Mouse (Mus musculus) embryonic facial prominence, embryonic 12.5 days (tissue): ENCODE measurements around the gene Eif4g1. TPM values are rescaled to one million over a fixed set of nuclear protein-coding genes. Genes with fewer than 3 reads are reported as not detected.
A peak's percentile ranks its signal among the peaks of the same experiment; 100 is the strongest.

Source experiments
- ATAC-seq: fragments of 200-750 bp; cut with Nextera tagmentation; 2 replicates; pipeline ENCODE4 v1.8.0; 2017; ENCODE audit not compliant: insufficient number of reproducible peaks, insufficient read depth, low FRiP score, low TSS enrichment
- H3K27ac ChIP-seq: fragments of 300-500 bp; sonication (generic); 2 replicates; pipeline ENCODE4 v1.5.1; 2016; ENCODE audit warnings: mild to moderate bottlenecking
- H3K27me3 ChIP-seq: fragments of 300-500 bp; sonication (generic); 2 replicates; pipeline ENCODE4 v1.6.1; 2016; ENCODE audit warnings: mild to moderate bottlenecking, moderate library complexity
- H3K36me3 ChIP-seq: fragments of 300-500 bp; sonication (generic); 2 replicates; pipeline ENCODE4 v1.6.1; 2016; ENCODE audit warnings: mild to moderate bottlenecking
- H3K4me1 ChIP-seq: fragments of 300-500 bp; sonication (generic); 2 replicates; pipeline ENCODE4 v1.6.1; 2016
- H3K4me2 ChIP-seq: fragments of 300-500 bp; sonication (generic); replicated peaks from 2 replicates; pipeline ENCODE4 v1.6.1; 2016; ENCODE audit warnings: mild to moderate bottlenecking, moderate library complexity
- H3K4me3 ChIP-seq: fragments of 300-500 bp; sonication (generic); 2 replicates; pipeline ENCODE4 v1.5.1; 2016; ENCODE audit warnings: mild to moderate bottlenecking
- H3K9ac ChIP-seq: fragments of 300-500 bp; sonication (generic); 2 replicates; pipeline ENCODE4 v1.6.1; 2016; ENCODE audit warnings: mild to moderate bottlenecking, moderate library complexity
- H3K9me3 ChIP-seq: fragments of 300-500 bp; sonication (generic); 2 replicates; pipeline ENCODE4 v1.6.1; 2016; ENCODE audit warnings: mild to moderate bottlenecking, moderate library complexity
- WGBS: fragments of 180-500 bp; shearing (Covaris S2); methylation state at CpG from one replicate; pipeline ENCODE4 v1.1.7; 2016; 5-methylcytosine and 5-hydroxymethylcytosine counted together
- polyA plus RNA-seq: library from polyadenylated mRNA; unstranded; fragments of >200 nt; fragmentation: Nextera tagmentation; extraction: Ambion mirVana; gene quantifications from 2 replicates; pipeline ENCODE4 v1.2.1, GENCODE M21; 2016

The Eif4g1 gene
- polyA plus RNA-seq, 1 experiment from 2014 or later = 218 TPM

DNA sequence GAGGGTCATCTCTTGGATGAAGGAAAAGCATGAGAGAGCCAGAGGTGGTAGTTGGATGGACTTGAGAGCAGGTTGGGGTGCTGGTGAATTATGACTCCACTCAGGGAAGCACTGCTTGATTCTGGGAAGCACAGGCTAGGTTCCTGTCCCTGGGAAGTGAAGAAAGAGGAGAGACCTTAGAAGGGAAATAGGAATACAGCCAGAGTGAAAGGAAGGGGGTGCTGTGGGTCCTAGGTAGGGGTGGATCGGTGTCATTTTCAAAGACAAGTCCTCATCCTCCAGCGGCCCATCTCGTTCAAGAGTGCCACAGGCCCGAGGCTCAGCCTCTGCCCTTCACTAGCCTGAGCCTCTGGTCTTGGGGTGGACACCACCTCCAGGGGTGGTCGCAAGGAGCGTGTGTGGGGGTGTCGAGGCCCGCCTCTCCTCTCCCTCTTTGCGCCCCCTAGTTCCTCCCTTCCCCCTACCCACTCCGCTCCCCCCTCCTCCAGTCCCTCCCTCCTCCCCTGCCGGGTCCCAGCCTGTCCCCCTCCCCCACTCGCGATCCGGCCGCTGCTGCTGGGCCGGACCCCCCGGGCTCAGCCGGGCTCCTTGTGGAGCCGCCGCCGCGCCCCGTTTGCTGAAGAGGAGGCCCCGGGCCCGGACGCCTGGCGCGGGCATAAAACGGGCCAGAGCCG lies 64.3 kb downstream of the Eif4g1 start:
- no peaks in the 10 kb centered on the region for H3K36me3 ChIP-seq
- H3K4me1 ChIP-seq = peaks cover 8% of the 10 kb centered on the region; the same call in 1 of the 2 replicates
- H3K4me3 ChIP-seq = peak overlapping the region; percentile 64
- peak overlapping the region; percentile 80 for H3K9ac ChIP-seq
- H3K27me3 ChIP-seq = peaks cover 25% of the 10 kb centered on the region
- no peak for ATAC-seq
- peak overlapping the region; percentile 97 for H3K4me2 ChIP-seq
- peak overlapping the region; percentile 66 for H3K27ac ChIP-seq
- WGBS = under 1% methylated on average over 27 of the region's 30 CpGs
- no peaks in the 10 kb centered on the region for H3K9me3 ChIP-seq

GRCm38 (mm10) chr16:20732925-20733730 lies 65.0 kb downstream of the Eif4g1 start, which contains the start of gene Chrd:
Gene Chrd (plus strand): TSS chr16:20733127.
- Histone ChIP-seq H3K4me2 (peak within 1 kb of the TSS; percentile 97), H3K4me3 (peak within 1 kb of the TSS; percentile 64), H3K36me3 (no peaks in the 10 kb centered on the region), H3K9me3 (no peaks in the 10 kb centered on the region), H3K4me1 (peaks cover 8% of the 10 kb centered on the region; the same call in 1 of the 2 replicates), H3K27me3 (peaks cover 25% of the 10 kb centered on the region), H3K9ac (peak within 1 kb of the TSS; percentile 80), H3K27ac (peak within 1 kb of the TSS; percentile 66)
- ATAC-seq = peak; percentile 71
- WGBS = under 1% methylated on average over 66 of the region's 70 CpGs

GRCm38 (mm10) chr16:20733731-20734730 lies 65.9 kb downstream of the Eif4g1 start, which contains the start of gene Thpo:
Gene Thpo (minus strand): TSS chr16:20734511.
- H3K27ac ChIP-seq = no peak within 1 kb of the TSS
- peak within 1 kb of the TSS; percentile 80 for H3K9ac ChIP-seq
- peaks cover 25% of the 10 kb centered on the region for H3K27me3 ChIP-seq
- H3K9me3 ChIP-seq = no peaks in the 10 kb centered on the region
- H3K36me3 ChIP-seq = no peaks in the 10 kb centered on the region
- H3K4me1 ChIP-seq = peaks cover 8% of the 10 kb centered on the region; the same call in 1 of the 2 replicates
- ATAC-seq = no peak
- peak within 1 kb of the TSS; percentile 97 for H3K4me2 ChIP-seq
- peak within 1 kb of the TSS; percentile 64 for H3K4me3 ChIP-seq
- 3% methylated on average over 45 of the region's 45 CpGs for WGBS

- Histone ChIP-seq H3K4me1 (peaks cover 8% of the 10 kb centered on the region; the same call in 1 of the 2 replicates), H3K4me3 (no peak overlapping the region), H3K36me3 (no peaks in the 10 kb centered on the region), H3K27me3 (peaks cover 25% of the 10 kb centered on the region), H3K27ac (no peak overlapping the region), H3K4me2 (no peak overlapping the region), H3K9me3 (no peaks in the 10 kb centered on the region), H3K9ac (no peak overlapping the region)
- 78% methylated on average over 5 of the region's 5 CpGs for WGBS
- no peak for ATAC-seq
Measured at GRCm38 (mm10) chr16:20735651-20736050, 67.5 kb downstream of the Eif4g1 start.

DNA sequence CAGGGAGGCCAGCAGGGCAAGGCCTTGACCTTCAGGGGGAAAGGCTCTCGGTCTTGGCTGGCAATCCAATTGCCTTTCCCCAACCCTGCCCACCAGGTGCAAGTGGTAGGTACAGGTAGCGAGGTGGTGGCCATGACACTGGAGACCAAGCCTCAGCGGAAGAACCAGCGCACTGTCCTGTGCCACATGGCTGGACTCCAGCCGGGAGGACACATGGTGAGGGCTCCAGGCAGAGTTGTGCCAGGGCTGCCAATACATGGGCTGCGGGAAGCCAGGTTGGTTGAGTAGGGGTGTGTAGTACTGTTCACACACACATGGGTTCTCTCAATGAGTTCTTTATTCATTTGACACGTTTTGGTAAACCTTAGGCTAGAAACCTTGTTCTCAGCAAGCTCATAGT lies 68.1 kb downstream of the Eif4g1 start:
- Histone ChIP-seq H3K9me3 (no peaks in the 10 kb centered on the region), H3K27ac (no peak overlapping the region), H3K9ac (no peak overlapping the region), H3K27me3 (peaks cover 25% of the 10 kb centered on the region), H3K4me1 (peaks cover 8% of the 10 kb centered on the region; the same call in 1 of the 2 replicates), H3K4me2 (no peak overlapping the region), H3K4me3 (no peak overlapping the region), H3K36me3 (no peaks in the 10 kb centered on the region)
- ATAC-seq = no peak
- WGBS = 84% methylated on average over 7 of the region's 7 CpGs

- no peak overlapping the region for H3K9ac ChIP-seq
- 82% methylated on average over 5 of the region's 5 CpGs for WGBS
- no peak for ATAC-seq
- no peak overlapping the region for H3K4me3 ChIP-seq
- H3K4me1 ChIP-seq = peaks cover 8% of the 10 kb centered on the region; the same call in 1 of the 2 replicates
- H3K36me3 ChIP-seq = 0 out of 2 replicates have a peak, but pooled peaks cover 3% of the 10 kb centered on the region
- peaks cover 25% of the 10 kb centered on the region for H3K27me3 ChIP-seq
- no peak overlapping the region for H3K4me2 ChIP-seq
- H3K27ac ChIP-seq = no peak overlapping the region
- no peaks in the 10 kb centered on the region for H3K9me3 ChIP-seq
Measured at GRCm38 (mm10) chr16:20736823-20737222, 68.7 kb downstream of the Eif4g1 start.

DNA sequence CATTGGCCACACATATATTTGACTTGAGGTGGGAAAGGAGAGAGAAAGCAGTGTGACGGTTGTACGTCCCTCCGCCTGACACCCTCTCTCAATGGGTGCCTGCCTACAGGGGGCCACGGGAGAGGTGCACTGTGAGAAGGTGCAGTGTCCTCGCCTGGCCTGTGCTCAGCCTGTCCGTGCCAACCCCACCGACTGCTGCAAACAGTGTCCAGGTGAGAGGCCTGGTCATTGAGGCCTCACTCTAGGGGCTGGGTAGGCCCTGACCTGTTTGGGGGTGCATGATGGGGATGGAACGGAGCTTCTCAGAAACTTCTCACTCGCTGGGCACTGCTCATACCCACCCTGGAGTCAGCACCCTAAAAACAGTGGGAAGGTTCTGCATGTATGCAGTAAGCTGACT lies 71.7 kb downstream of the Eif4g1 start:
- Histone ChIP-seq H3K9ac (no peak overlapping the region), H3K4me3 (no peak overlapping the region), H3K9me3 (no peaks in the 10 kb centered on the region), H3K4me2 (no peak overlapping the region), H3K27me3 (peaks cover 14% of the 10 kb centered on the region), H3K36me3 (0 out of 2 replicates have a peak, but pooled peaks cover 4% of the 10 kb centered on the region), H3K4me1 (no peaks in the 10 kb centered on the region), H3K27ac (no peak overlapping the region)
- WGBS = 93% methylated on average over 9 of the region's 9 CpGs
- 0 out of 2 replicates have a peak, but pooled peaks have one; percentile 25 for ATAC-seq

Other genes starting within 250 kb of the Eif4g1 start
- 99.6 and 107 TPM in 2 replicates for gene Abcc5, start 241.9 kb upstream of the Eif4g1 start, polyA plus RNA-seq
- gene Eif2b5, start 169.5 kb upstream of the Eif4g1 start, polyA plus RNA-seq = 135 and 137 TPM in 2 replicates
- 33.1 and 33.2 TPM in 2 replicates for gene Dvl3, start 151.3 kb upstream of the Eif4g1 start, polyA plus RNA-seq
- 657 and 677 TPM in 2 replicates for gene Ap2m1, start 132.8 kb upstream of the Eif4g1 start, polyA plus RNA-seq
- gene Abcf3, start 119.7 kb upstream of the Eif4g1 start, polyA plus RNA-seq = 72.4 and 79.1 TPM in 2 replicates
- gene Vwa5b2, start 78.8 kb upstream of the Eif4g1 start, polyA plus RNA-seq = 3.7 TPM in 2 replicates
- 30.5 and 31.4 TPM in 2 replicates for gene Eef1akmt4, start 56.7 kb upstream of the Eif4g1 start, polyA plus RNA-seq
- gene Gm49333, start 56.7 kb upstream of the Eif4g1 start, polyA plus RNA-seq = not detected in 2 replicates
- gene Alg3, start 56.6 kb upstream of the Eif4g1 start, polyA plus RNA-seq = 36.9 and 39.9 TPM in 2 replicates
- 2.1 and 2.4 TPM in 2 replicates for gene Camk2n2, start 47.0 kb upstream of the Eif4g1 start, polyA plus RNA-seq
- 7.5 and 7.7 TPM in 2 replicates for gene Ece2, start 38.5 kb upstream of the Eif4g1 start, polyA plus RNA-seq
- gene Psmd2, start 16.7 kb upstream of the Eif4g1 start, polyA plus RNA-seq = 396 and 401 TPM in 2 replicates
- 7.2 and 7.7 TPM in 2 replicates for gene Fam131a, start 24.9 kb downstream of the Eif4g1 start, polyA plus RNA-seq
- gene Polr2h, start 49.4 kb downstream of the Eif4g1 start, polyA plus RNA-seq = 110 and 118 TPM in 2 replicates
- gene Clcn2, start 49.4 kb downstream of the Eif4g1 start, polyA plus RNA-seq = 28.8 and 31.6 TPM in 2 replicates
- 4.7 and 5.9 TPM in 2 replicates for gene Chrd, start 64.8 kb downstream of the Eif4g1 start, polyA plus RNA-seq
- gene Thpo, start 66.2 kb downstream of the Eif4g1 start, polyA plus RNA-seq = 0.96 and 1.2 TPM in 2 replicates